Mouse (Mus musculus) stomach, postnatal 0 days (tissue): ENCODE data around the gene Hmgxb4. TPM values are rescaled to one million over a fixed set of nuclear protein-coding genes. Genes with fewer than 3 reads are reported as not detected.
A peak's percentile ranks its signal among the peaks of the same experiment; 100 is the strongest.

Experiments
- ATAC-seq: fragments of 200-750 bp; cut with Nextera tagmentation; 2 replicates; pipeline ENCODE4 v1.8.0; 2017; ENCODE audit not compliant: low FRiP score, low TSS enrichment
- DNase-seq: peaks from one replicate; pipeline ENCODE4 v3.0.0-alpha.2; 2016; ENCODE audit warnings: low spot score
- H3K27ac ChIP-seq: fragments of 300-500 bp; sonication (generic); replicated peaks from 2 replicates; pipeline ENCODE4 v1.5.1; 2014; ENCODE audit warnings: mild to moderate bottlenecking, control low read depth
- H3K27me3 ChIP-seq: fragments of 300-500 bp; sonication (generic); 2 replicates; pipeline ENCODE4 v1.6.1; 2014; ENCODE audit warnings: low read length; ENCODE audit not compliant: control insufficient read depth, insufficient read depth
- H3K36me3 ChIP-seq: fragments of 300-500 bp; sonication (generic); 2 replicates; pipeline ENCODE4 v1.6.1; 2014; ENCODE audit warnings: low read length, mixed read lengths; ENCODE audit not compliant: control insufficient read depth, insufficient read depth
- H3K4me1 ChIP-seq: fragments of 300-500 bp; sonication (generic); replicated peaks from 2 replicates; pipeline ENCODE4 v1.6.1; 2014; ENCODE audit warnings: antibody characterized with exemption; ENCODE audit not compliant: control insufficient read depth, insufficient read depth
- H3K4me2 ChIP-seq: fragments of 300-500 bp; sonication (generic); replicated peaks from 2 replicates; pipeline ENCODE4 v1.6.1; 2014; ENCODE audit warnings: low read depth, mild to moderate bottlenecking, control low read depth, moderate library complexity
- H3K4me3 ChIP-seq: fragments of 300-500 bp; sonication (generic); 2 replicates; pipeline ENCODE4 v1.5.1; 2014; ENCODE audit warnings: low read depth, low read length, control low read depth
- H3K9ac ChIP-seq: fragments of 300-500 bp; sonication (generic); 2 replicates; pipeline ENCODE4 v1.6.1; 2014; ENCODE audit warnings: mild to moderate bottlenecking, low read length, control low read depth, mixed read lengths
- H3K9me3 ChIP-seq: fragments of 300-500 bp; sonication (generic); 2 replicates; pipeline ENCODE4 v1.6.1; 2016; ENCODE audit warnings: low read length; ENCODE audit not compliant: control insufficient read depth
- CTCF ChIP-seq: IDR thresholded peaks from 2 replicates; pipeline ENCODE4 v1.5.1; 2016; ENCODE audit warnings: antibody characterized with exemption, low read depth, mild to moderate bottlenecking, moderate library complexity
- EP300 ChIP-seq: optimal IDR thresholded peaks from 2 replicates; pipeline ENCODE3; 2016; ENCODE audit warnings: antibody characterized with exemption
- WGBS: fragments of 180-500 bp; shearing (Covaris S2); extraction: QIAGEN DNeasy Blood & Tissue Kit; methylation state at CpG from one replicate; pipeline ENCODE4 v1.1.7; 2014; 5-methylcytosine and 5-hydroxymethylcytosine counted together
- polyA plus RNA-seq: library from polyadenylated mRNA; unstranded; fragments of >200 nt; fragmentation: Nextera tagmentation; extraction: Ambion mirVana; gene quantifications from 2 replicates; pipeline ENCODE4 v1.2.1, GENCODE M21; 2015

Hmgxb4 gene
- polyA plus RNA-seq, 1 experiment from 2014 or later: 9.9 TPM

DNA sequence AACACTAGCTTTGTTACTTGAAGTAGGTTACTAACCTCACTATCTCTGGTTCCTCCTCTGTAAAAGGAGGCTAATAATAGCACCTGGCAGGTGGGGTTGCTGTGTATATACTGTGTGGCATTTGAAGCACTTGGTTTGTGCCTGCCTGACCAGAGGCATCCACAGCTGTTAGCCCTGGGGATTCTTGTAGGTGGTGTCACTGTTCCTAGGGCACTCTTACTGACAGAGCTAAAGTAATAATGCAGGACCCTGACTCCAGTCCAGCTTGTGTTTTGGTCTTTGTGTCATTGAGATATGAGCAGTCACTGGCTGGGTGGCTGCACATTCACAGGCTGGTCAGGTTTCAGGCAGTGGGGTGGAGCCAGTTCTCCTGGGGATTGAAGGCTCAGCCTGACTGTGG lies 45.3 kb downstream of the Hmgxb4 start:
- H3K4me2 ChIP-seq: no peak overlapping the region
- H3K9ac ChIP-seq: no peak overlapping the region
- no peaks in the 10 kb centered on the region for H3K4me1 ChIP-seq
- DNase-seq (peak; percentile 49), ATAC-seq (no peak)
- H3K4me3 ChIP-seq: no peak overlapping the region
- no peak for TF ChIP-seq CTCF
- TF ChIP-seq EP300: no peak
- H3K27ac ChIP-seq: peak overlapping the region; percentile 63
- no peaks in the 10 kb centered on the region for H3K9me3 ChIP-seq
- no peaks in the 10 kb centered on the region for H3K27me3 ChIP-seq
- no peaks in the 10 kb centered on the region for H3K36me3 ChIP-seq

DNA sequence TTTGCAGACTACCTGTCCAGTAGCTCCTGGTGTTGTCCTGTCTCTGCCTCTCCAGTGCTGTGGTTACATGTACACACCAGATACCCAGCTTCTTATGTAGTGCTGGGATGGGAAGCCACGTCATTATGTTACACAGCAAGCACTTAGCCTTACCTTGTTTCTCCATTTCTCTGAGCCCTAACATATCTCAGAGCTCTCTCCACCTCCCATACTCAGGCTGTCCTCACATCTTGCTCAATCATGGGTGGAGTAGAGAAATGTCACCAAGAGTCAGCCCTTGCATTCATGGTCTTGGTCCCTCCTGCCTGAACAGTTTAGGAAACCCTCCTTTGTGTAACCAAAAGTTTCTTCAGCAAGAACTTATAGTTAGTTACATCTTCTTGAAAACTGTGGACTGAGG lies 46.6 kb downstream of the Hmgxb4 start:
- whole genome bisulfite sequencing: 92% methylated on average over 1 of the region's 1 CpGs
- DNase-seq: no peak
- H3K27me3 ChIP-seq: no peaks in the 10 kb centered on the region

DNA sequence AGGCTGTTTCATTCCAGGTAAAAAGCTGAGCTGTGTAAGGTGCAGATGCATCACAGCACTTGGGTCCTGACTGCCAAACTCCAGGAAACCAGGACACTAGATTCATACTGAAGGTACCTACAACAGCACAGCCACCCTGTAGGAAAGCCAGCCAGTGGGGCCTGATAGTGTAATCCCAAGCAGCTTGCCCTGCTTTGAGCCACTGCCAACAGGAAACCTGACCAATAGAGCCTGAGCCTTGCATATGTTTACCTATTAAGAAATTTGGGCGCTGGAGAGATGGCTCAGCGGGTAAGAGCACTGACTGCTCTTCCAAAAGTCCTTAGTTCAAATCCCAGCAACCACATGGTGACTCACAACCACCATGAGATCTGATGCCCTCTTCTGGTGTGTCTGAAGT lies 49.0 kb downstream of the Hmgxb4 start:
- Histone ChIP-seq H3K27me3 (no peaks in the 10 kb centered on the region), H3K36me3 (no peaks in the 10 kb centered on the region), H3K9ac (no peak overlapping the region), H3K4me3 (no peak overlapping the region), H3K4me1 (no peaks in the 10 kb centered on the region), H3K4me2 (no peak overlapping the region), H3K27ac (no peak overlapping the region), H3K9me3 (no peaks in the 10 kb centered on the region)
- 56% methylated on average over 2 of the region's 2 CpGs for WGBS
- no peak for TF ChIP-seq EP300
- TF ChIP-seq CTCF: no peak
- ATAC-seq (no peak), DNase-seq (no peak)

More for the DNA sequence above, 46.6 kb downstream of the Hmgxb4 start:
- TF ChIP-seq EP300 (no peak), CTCF (no peak)
- ATAC-seq: no peak
- H3K27ac ChIP-seq: no peak overlapping the region
- no peak overlapping the region for H3K9ac ChIP-seq
- H3K4me2 ChIP-seq: no peak overlapping the region
- no peaks in the 10 kb centered on the region for H3K9me3 ChIP-seq
- no peaks in the 10 kb centered on the region for H3K4me1 ChIP-seq
- H3K4me3 ChIP-seq: no peak overlapping the region
- no peaks in the 10 kb centered on the region for H3K36me3 ChIP-seq

DNA sequence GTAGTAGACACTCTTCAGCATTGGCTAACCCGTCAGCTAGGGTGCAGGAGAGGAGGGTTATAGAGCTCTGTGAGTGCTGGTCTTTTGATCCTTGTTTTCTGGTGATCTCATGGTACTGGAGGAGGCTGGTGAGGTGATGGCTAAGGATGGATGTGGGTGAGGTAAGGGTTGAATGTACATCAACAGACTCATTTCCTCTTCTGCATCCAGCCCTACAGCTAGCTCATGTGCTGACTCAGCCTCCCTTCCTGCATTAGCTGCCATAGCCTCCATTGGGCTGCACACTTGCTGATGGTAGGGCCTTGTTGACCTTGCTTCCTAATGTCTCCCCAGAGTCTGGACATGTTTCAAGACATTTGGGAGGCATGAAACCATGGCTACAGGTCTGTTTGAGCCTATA lies 49.8 kb downstream of the Hmgxb4 start:
- H3K27me3 ChIP-seq: no peaks in the 10 kb centered on the region
- DNase-seq (no peak), ATAC-seq (peak; percentile 25; the same call in 1 of the 2 replicates)
- H3K9ac ChIP-seq: no peak overlapping the region
- TF ChIP-seq EP300 (no peak), CTCF (no peak)
- no peak overlapping the region for H3K4me3 ChIP-seq
- no peaks in the 10 kb centered on the region for H3K9me3 ChIP-seq
- WGBS: 94% methylated on average over 1 of the region's 1 CpGs
- H3K4me2 ChIP-seq: no peak overlapping the region
- no peaks in the 10 kb centered on the region for H3K36me3 ChIP-seq
- H3K27ac ChIP-seq: peak overlapping the region; percentile 35; the same call in 1 of the 2 replicates
- H3K4me1 ChIP-seq: no peaks in the 10 kb centered on the region

GRCm38 (mm10) chr8:75046303-75046702 lies 53.1 kb downstream of the Hmgxb4 start:
- no peaks in the 10 kb centered on the region for H3K36me3 ChIP-seq
- no peak overlapping the region for H3K4me3 ChIP-seq
- H3K4me2 ChIP-seq: no peak overlapping the region
- H3K27me3 ChIP-seq: no peaks in the 10 kb centered on the region
- ATAC-seq: no peak; the same call in 1 of the 2 replicates
- DNase-seq: no peak
- H3K4me1 ChIP-seq: no peaks in the 10 kb centered on the region
- H3K9me3 ChIP-seq: no peaks in the 10 kb centered on the region
- TF ChIP-seq CTCF (no peak), EP300 (no peak)
- 89% methylated on average over 1 of the region's 1 CpGs for WGBS
- no peak overlapping the region for H3K27ac ChIP-seq
- no peak overlapping the region for H3K9ac ChIP-seq

GRCm38 (mm10) chr8:75047784-75048183 lies 54.6 kb downstream of the Hmgxb4 start:
- no peaks in the 10 kb centered on the region for H3K9me3 ChIP-seq
- TF ChIP-seq EP300 (no peak), CTCF (no peak)
- H3K4me2 ChIP-seq: no peak overlapping the region
- ATAC-seq: no peak
- no peak overlapping the region for H3K9ac ChIP-seq
- H3K27ac ChIP-seq: no peak overlapping the region
- H3K27me3 ChIP-seq: no peaks in the 10 kb centered on the region
- WGBS: 87% methylated on average over 3 of the region's 3 CpGs
- DNase-seq: no peak
- no peaks in the 10 kb centered on the region for H3K36me3 ChIP-seq
- H3K4me1 ChIP-seq: no peaks in the 10 kb centered on the region
- H3K4me3 ChIP-seq: no peak overlapping the region
